Mouse (Mus musculus) kidney, adult 2 months (tissue): Measurements from ENCODE around the gene Mindy1. TPM values are rescaled to one million over a fixed set of nuclear protein-coding genes. Genes with fewer than 3 reads are reported as not detected.
A peak's percentile ranks its signal among the peaks of the same experiment; 100 is the strongest.

Experiments used
- DNase-seq: peaks from one replicate; pipeline ENCODE4 v3.0.0; 2021
- H3K27ac ChIP-seq: fragments of 200-500 bp; 2 replicates; pipeline ENCODE4 v1.5.1; 2012; ENCODE audit warnings: low read depth, low read length, control low read depth, inconsistent platforms; ENCODE audit not compliant: insufficient read depth
- H3K27me3 ChIP-seq: fragments of 200-500 bp; replicated peaks from 2 replicates; pipeline ENCODE4 v1.6.1; 2012; ENCODE audit warnings: mild to moderate bottlenecking, moderate library complexity, low read length, inconsistent platforms; ENCODE audit not compliant: control insufficient read depth, insufficient read depth
- H3K36me3 ChIP-seq: fragments of 200-500 bp; 2 replicates; pipeline ENCODE4 v1.6.1; 2012; ENCODE audit warnings: mild to moderate bottlenecking, moderate library complexity, low read length, inconsistent platforms; ENCODE audit not compliant: control insufficient read depth, insufficient read depth
- H3K4me1 ChIP-seq: fragments of 200-500 bp; 2 replicates; pipeline ENCODE4 v1.6.1; 2011; ENCODE audit warnings: low read length; ENCODE audit not compliant: control insufficient read depth, insufficient read depth
- H3K4me3 ChIP-seq: fragments of 200-500 bp; 2 replicates; pipeline ENCODE4 v1.5.1; 2011; ENCODE audit warnings: mild to moderate bottlenecking, low read depth, low read length, control low read depth; ENCODE audit not compliant: insufficient read depth
- CTCF ChIP-seq: fragments of 200-500 bp; conservative IDR thresholded peaks from 2 replicates; pipeline ENCODE4 v1.5.1; 2011; ENCODE audit warnings: low read depth, mild to moderate bottlenecking, control low read depth, low read length, moderate library complexity, mixed read lengths; ENCODE audit not compliant: insufficient read depth, insufficient read length
- POLR2A ChIP-seq: fragments of 200-500 bp; IDR thresholded peaks from one replicate; pipeline ENCODE4 v1.6.1; 2011; ENCODE audit warnings: low read depth, low read length, control low read depth
- WGBS: fragments of 180-500 bp; shearing (Covaris S2); methylation state at CpG from one replicate; pipeline ENCODE4 v1.1.7; 2018; 5-methylcytosine and 5-hydroxymethylcytosine counted together
- polyA plus RNA-seq: library from polyadenylated mRNA; depleted of rRNA; stranded (reverse); fragments of >200 nt; gene quantifications from 2 replicates; pipeline ENCODE4 v1.2.3, GENCODE M21; 2012

Gene Mindy1
- polyA plus RNA-seq, 1 experiment: 120 TPM

DNA sequence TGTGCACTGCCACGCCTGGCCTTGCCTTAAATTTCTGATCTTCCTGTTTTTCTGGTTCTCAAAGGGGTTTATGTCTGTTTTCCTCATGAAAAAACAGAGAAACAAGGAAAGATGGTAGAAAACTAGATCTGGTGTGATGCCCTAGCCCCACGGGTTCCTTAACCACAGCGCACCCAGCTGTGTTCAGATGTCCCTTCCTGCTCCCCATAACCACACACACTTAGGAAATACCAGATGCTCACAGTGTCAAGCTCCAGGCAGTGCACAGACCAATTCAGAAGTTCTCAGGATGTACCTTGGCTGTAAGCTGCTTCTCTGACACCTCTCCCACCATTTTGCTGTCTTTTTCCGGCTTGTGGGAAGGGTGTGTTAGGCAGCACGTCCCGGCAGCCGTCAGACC, 13.2 kb downstream of the Mindy1 start:
- H3K36me3 ChIP-seq: peaks cover 2% of the 10 kb centered on the region; the same call in 1 of the 2 replicates
- H3K4me3 ChIP-seq: no peak overlapping the region
- H3K4me1 ChIP-seq: peaks cover 49% of the 10 kb centered on the region
- 62% methylated on average over 7 of the region's 7 CpGs for WGBS
- no peak for TF ChIP-seq CTCF
- TF ChIP-seq POLR2A: no peak
- peak overlapping the region; percentile 93; the same call in 1 of the 2 replicates for H3K27ac ChIP-seq
- no peak for DNase-seq
- H3K27me3 ChIP-seq: no peaks in the 10 kb centered on the region

DNA sequence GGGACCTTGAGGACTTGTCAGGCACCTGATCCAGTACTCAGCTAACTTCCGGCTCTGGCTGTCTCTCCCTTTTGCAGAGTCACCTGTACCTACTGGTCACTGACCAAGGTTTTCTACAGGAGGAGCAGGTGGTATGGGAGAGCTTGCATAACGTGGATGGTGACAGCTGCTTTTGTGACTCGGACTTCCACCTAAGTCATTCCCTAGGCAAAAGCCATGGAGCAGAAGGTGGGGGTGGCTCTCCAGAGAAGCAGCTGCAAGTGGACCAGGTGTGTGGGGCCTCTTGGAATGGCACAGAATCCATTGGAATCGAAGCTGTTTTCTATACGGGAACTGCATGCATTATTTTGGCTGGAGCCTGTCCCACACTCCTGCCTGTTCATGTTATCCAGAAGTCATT, 13.6 kb downstream of the Mindy1 start:
- WGBS: 55% methylated on average over 5 of the region's 5 CpGs
- Histone ChIP-seq H3K4me1 (peaks cover 49% of the 10 kb centered on the region), H3K27ac (peak overlapping the region; percentile 93), H3K4me3 (no peak overlapping the region), H3K27me3 (no peaks in the 10 kb centered on the region), H3K36me3 (peaks cover 2% of the 10 kb centered on the region; the same call in 1 of the 2 replicates)
- TF ChIP-seq CTCF (no peak), POLR2A (no peak)
- DNase-seq: no peak

DNA sequence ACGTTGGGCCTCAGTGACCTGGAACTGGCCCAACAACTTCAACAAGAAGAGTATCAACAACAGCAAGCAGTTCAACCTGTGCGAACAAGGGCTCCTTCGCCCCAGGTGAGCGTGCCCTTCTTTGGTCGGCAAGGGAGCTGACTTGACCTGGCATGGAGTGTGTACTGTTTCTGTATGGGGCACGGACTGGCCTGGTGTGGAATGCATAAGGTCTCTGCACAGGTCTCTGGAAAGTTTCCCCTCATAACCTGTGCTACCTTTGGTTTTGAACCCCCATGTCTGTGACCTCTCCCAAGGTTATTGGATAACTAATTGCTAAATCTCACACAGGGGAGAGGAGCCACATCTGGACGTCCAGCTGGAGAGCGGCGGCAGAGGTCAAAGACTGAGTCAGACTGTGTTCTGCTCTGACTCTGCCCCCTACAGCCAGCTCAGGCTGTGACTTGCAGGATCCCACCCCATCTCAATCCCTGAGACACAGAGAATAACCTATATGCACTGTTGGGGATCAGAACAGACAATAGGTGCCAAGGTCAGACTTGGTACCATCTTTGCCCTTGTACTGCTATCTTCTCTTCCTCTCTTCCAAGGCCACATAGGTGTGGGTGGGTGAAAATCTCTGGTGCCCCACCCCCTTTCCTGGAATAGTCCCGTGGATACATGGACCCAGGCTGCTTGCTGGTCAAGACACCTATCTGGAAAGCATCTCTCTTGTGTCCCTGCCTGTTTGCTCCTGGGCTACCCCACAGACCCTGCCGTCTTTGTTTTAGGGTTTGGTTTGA, 14.4 kb downstream of the Mindy1 start:
- 33% methylated on average over 11 of the region's 11 CpGs for WGBS
- no peaks in the 10 kb centered on the region; the same call in 1 of the 2 replicates for H3K36me3 ChIP-seq
- H3K4me1 ChIP-seq: peaks cover 44% of the 10 kb centered on the region
- TF ChIP-seq CTCF (peak; percentile 43), POLR2A (no peak)
- peak overlapping the region; percentile 93 for H3K27ac ChIP-seq
- no peak overlapping the region for H3K4me3 ChIP-seq
- DNase-seq: peak; percentile 89
- H3K27me3 ChIP-seq: no peaks in the 10 kb centered on the region

DNA sequence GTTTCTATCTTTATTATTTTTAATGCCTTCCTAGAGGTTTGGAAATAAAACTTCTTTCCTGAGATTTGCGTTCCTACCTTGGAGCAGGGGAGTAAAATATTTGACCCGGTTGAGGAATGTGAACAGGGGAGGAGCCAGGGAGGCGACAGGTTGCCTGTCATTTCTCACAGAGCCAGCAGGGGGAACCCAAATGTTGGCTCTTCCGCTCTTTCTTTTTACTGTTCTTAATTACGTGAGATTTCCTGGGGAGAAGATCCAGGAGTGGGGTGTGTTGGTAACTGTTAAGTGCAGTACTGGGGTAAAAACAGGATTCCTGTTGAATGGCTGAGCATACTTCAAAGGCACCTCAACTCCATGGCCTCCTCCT, 14.9 kb downstream of the Mindy1 start:
- 4% methylated on average over 5 of the region's 5 CpGs for WGBS
- H3K4me1 ChIP-seq: peaks cover 40% of the 10 kb centered on the region
- peak overlapping the region; percentile 93 for H3K27ac ChIP-seq
- H3K4me3 ChIP-seq: no peak overlapping the region
- TF ChIP-seq CTCF (peak; percentile 67), POLR2A (no peak)
- no peaks in the 10 kb centered on the region; the same call in 1 of the 2 replicates for H3K36me3 ChIP-seq
- DNase-seq: peak; percentile 84
- H3K27me3 ChIP-seq: no peaks in the 10 kb centered on the region

DNA sequence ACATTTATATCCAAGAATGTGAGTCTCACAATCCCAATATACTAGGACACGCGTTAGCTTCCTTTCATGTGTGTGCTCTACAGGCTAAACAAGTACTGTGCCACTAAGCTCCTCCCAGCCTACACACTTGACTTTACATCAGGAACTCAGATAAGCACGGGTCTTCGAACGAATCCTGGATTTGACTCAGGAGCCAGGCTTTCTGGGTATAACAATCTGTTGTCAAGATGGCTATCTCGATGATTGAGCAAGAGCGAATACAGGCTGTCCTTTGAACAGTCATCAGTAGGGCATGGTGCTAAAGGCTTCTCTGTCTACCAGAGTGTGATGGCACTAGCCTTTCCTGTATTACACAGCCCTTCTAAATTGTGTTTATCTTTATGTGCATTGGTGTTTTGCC, 16.9 kb downstream of the Mindy1 start:
- Histone ChIP-seq H3K36me3 (no peaks in the 10 kb centered on the region; the same call in 1 of the 2 replicates), H3K27me3 (no peaks in the 10 kb centered on the region), H3K27ac (no peak overlapping the region), H3K4me3 (no peak overlapping the region), H3K4me1 (peaks cover 34% of the 10 kb centered on the region)
- TF ChIP-seq CTCF (no peak), POLR2A (no peak)
- DNase-seq: no peak
- 83% methylated on average over 7 of the region's 7 CpGs for WGBS

DNA sequence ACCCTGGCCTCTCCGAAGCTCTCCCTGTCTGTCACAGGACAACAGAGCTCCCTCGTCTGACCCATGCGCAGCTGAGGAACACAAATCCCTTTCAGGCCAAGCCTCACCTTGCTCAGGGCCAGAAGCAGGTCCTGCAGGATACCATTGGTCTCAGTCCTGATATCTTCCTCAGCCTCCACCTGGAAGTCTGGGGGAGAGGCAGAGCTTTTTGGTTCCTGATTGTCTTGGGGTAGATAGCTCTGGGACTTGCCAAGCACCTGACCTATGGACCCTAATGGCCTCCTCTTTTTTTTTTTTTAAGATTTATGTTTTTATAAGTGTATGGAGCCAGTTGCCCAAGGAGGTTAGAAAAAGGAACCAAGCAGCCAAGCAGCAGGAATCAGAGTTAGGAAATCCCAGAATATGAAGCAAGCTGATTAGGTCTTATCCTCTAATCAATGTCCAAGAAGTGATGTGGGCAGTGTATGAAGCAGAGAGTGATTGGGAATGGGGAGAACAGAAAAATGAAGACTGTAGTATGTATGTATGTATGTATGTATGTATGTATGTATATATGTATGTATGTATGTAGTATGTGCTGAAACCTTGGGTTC, 20.2 kb downstream of the Mindy1 start:
- Histone ChIP-seq H3K36me3 (no peaks in the 10 kb centered on the region), H3K27ac (no peak overlapping the region), H3K4me3 (no peak overlapping the region), H3K4me1 (peaks cover 4% of the 10 kb centered on the region), H3K27me3 (no peaks in the 10 kb centered on the region)
- TF ChIP-seq CTCF: no peak
- no peak for TF ChIP-seq POLR2A
- WGBS: 86% methylated on average over 3 of the region's 3 CpGs
- DNase-seq: no peak

DNA sequence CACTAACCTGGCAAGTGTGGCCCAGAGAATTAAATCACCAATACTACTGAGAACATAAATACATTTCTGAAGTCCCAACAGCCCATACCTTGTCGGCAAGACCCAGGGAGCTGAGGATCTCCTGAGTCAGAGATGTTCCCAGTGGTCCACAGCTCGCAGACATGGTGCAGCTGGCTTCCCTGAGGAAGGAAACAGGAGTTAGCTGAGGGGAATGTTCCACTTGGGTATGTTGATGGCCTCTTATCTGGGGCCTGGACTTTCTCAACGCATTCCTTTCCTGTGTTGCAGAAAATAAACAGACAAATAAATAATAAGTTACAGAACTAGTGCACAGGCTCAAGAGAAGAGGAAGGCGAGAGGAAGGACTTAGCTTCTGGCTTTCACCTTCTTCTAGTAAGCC, 25.1 kb downstream of the Mindy1 start:
- no peak overlapping the region for H3K4me3 ChIP-seq
- H3K27ac ChIP-seq: peak overlapping the region; percentile 42
- 61% methylated on average over 4 of the region's 4 CpGs for WGBS

More for the DNA sequence above, 25.1 kb downstream of the Mindy1 start:
- DNase-seq: no peak
- Histone ChIP-seq H3K27me3 (no peaks in the 10 kb centered on the region), H3K4me1 (no peaks in the 10 kb centered on the region), H3K36me3 (no peaks in the 10 kb centered on the region)
- no peak for TF ChIP-seq POLR2A
- no peak for TF ChIP-seq CTCF
